Mouse (Mus musculus) lung, embryonic 15.5 days (tissue): ENCODE results near the gene Ran. TPM values are rescaled to one million over a fixed set of nuclear protein-coding genes. Genes with fewer than 3 reads are reported as not detected.

Source experiments
- ATAC-seq: fragments of 200-750 bp; cut with Nextera tagmentation; 2 replicates; pipeline ENCODE4 v1.8.0; 2017; ENCODE audit warnings: moderate number of reproducible peaks, borderline replicate concordance; ENCODE audit not compliant: low FRiP score, low TSS enrichment; ENCODE audit errors: extremely low read depth
- H3K27ac ChIP-seq: fragments of 300-500 bp; sonication (generic); 2 replicates; pipeline ENCODE4 v1.5.1; 2015; ENCODE audit warnings: moderate library complexity, mild to moderate bottlenecking, inconsistent platforms
- H3K27me3 ChIP-seq: fragments of 300-500 bp; sonication (generic); 2 replicates; pipeline ENCODE4 v1.6.1; 2015; ENCODE audit warnings: inconsistent platforms
- H3K36me3 ChIP-seq: fragments of 300-500 bp; sonication (generic); 2 replicates; pipeline ENCODE4 v1.6.1; 2015; ENCODE audit warnings: inconsistent platforms
- H3K4me1 ChIP-seq: fragments of 300-500 bp; sonication (generic); 2 replicates; pipeline ENCODE4 v1.6.1; 2015; ENCODE audit warnings: inconsistent platforms
- H3K4me2 ChIP-seq: fragments of 300-500 bp; sonication (generic); 2 replicates; pipeline ENCODE4 v1.6.1; 2015; ENCODE audit warnings: inconsistent platforms, mild to moderate bottlenecking, moderate library complexity
- H3K4me3 ChIP-seq: fragments of 300-500 bp; sonication (generic); 2 replicates; pipeline ENCODE4 v1.5.1; 2015; ENCODE audit warnings: mild to moderate bottlenecking, inconsistent platforms
- H3K9ac ChIP-seq: fragments of 300-500 bp; sonication (generic); 2 replicates; pipeline ENCODE4 v1.6.1; 2015; ENCODE audit warnings: inconsistent platforms
- H3K9me3 ChIP-seq: fragments of 300-500 bp; sonication (generic); 2 replicates; pipeline ENCODE4 v1.6.1; 2016; ENCODE audit warnings: inconsistent platforms
- WGBS: fragments of 180-500 bp; shearing (Covaris S2); methylation state at CpG from one replicate; pipeline ENCODE4 v1.1.7; 2015; 5-methylcytosine and 5-hydroxymethylcytosine counted together
- polyA plus RNA-seq: library from polyadenylated mRNA; unstranded; fragments of >200 nt; fragmentation: Nextera tagmentation; extraction: Ambion mirVana; gene quantifications from 2 replicates; pipeline ENCODE4 v1.2.1, GENCODE M21; 2015

Gene Ran
- polyA plus RNA-seq, 1 experiment from 2014 or later: 634 TPM

- Histone ChIP-seq H3K36me3 (no peaks in the 10 kb centered on the region), H3K4me1 (peaks cover 14% of the 10 kb centered on the region), H3K9ac (no peak overlapping the region), H3K4me3 (no peak overlapping the region), H3K27ac (no peak overlapping the region), H3K9me3 (no peaks in the 10 kb centered on the region), H3K27me3 (peaks cover 9% of the 10 kb centered on the region), H3K4me2 (no peak overlapping the region)
- ATAC-seq: no peak
- WGBS: 47% methylated on average over 9 of the region's 9 CpGs
Observed at GRCm38 (mm10) chr5:129065946-129066345, 46.1 kb downstream of the Ran start.

- H3K9ac ChIP-seq: no peak overlapping the region
- no peak; the same call in 1 of the 2 replicates for ATAC-seq
- H3K9me3 ChIP-seq: no peaks in the 10 kb centered on the region
- peaks cover 14% of the 10 kb centered on the region for H3K4me1 ChIP-seq
- whole genome bisulfite sequencing: 83% methylated on average over 8 of the region's 8 CpGs
- 0 out of 2 replicates have a peak overlapping the region, but pooled peaks have one; percentile 44 for H3K27ac ChIP-seq
- peaks cover 7% of the 10 kb centered on the region for H3K27me3 ChIP-seq
- H3K4me2 ChIP-seq: no peak overlapping the region
- H3K4me3 ChIP-seq: no peak overlapping the region
- H3K36me3 ChIP-seq: no peaks in the 10 kb centered on the region
Observed at GRCm38 (mm10) chr5:129066541-129067230, 46.8 kb downstream of the Ran start.

GRCm38 (mm10) chr5:129067231-129067834 lies 47.5 kb downstream of the Ran start:
- ATAC-seq: peak; percentile 50; the same call in 1 of the 2 replicates
- 44% methylated on average over 13 of the region's 13 CpGs for WGBS
- 0 out of 2 replicates have a peak overlapping the region, but pooled peaks have one; percentile 44 for H3K27ac ChIP-seq
- H3K9me3 ChIP-seq: no peaks in the 10 kb centered on the region
- H3K4me2 ChIP-seq: no peak overlapping the region
- peaks cover 3% of the 10 kb centered on the region for H3K27me3 ChIP-seq
- H3K4me1 ChIP-seq: peaks cover 14% of the 10 kb centered on the region
- no peak overlapping the region for H3K4me3 ChIP-seq
- H3K36me3 ChIP-seq: no peaks in the 10 kb centered on the region
- H3K9ac ChIP-seq: no peak overlapping the region

- H3K36me3 ChIP-seq: no peaks in the 10 kb centered on the region
- H3K4me2 ChIP-seq: no peak overlapping the region
- H3K4me3 ChIP-seq: no peak overlapping the region
- 0 out of 2 replicates have a peak, but pooled peaks cover 7% of the 10 kb centered on the region for H3K4me1 ChIP-seq
- no peak overlapping the region for H3K27ac ChIP-seq
- 57% methylated on average over 14 of the region's 14 CpGs for WGBS
- no peaks in the 10 kb centered on the region for H3K9me3 ChIP-seq
- peaks cover 10% of the 10 kb centered on the region; the same call in 1 of the 2 replicates for H3K27me3 ChIP-seq
- no peak for ATAC-seq
- no peak overlapping the region for H3K9ac ChIP-seq
Observed at GRCm38 (mm10) chr5:129071761-129072280, 52.0 kb downstream of the Ran start.

GRCm38 (mm10) chr5:129073404-129073803 lies 53.5 kb downstream of the Ran start:
- H3K4me3 ChIP-seq: no peak overlapping the region
- H3K9ac ChIP-seq: no peak overlapping the region
- no peak overlapping the region for H3K4me2 ChIP-seq
- WGBS: 54% methylated on average over 6 of the region's 6 CpGs
- no peak overlapping the region for H3K27ac ChIP-seq
- H3K27me3 ChIP-seq: peaks cover 10% of the 10 kb centered on the region; the same call in 1 of the 2 replicates
- H3K9me3 ChIP-seq: no peaks in the 10 kb centered on the region
- H3K4me1 ChIP-seq: no peaks in the 10 kb centered on the region
- H3K36me3 ChIP-seq: no peaks in the 10 kb centered on the region
- no peak for ATAC-seq

Other genes with a start within 250 kb of the Ran start
- 0.03 and 0.26 TPM in 2 replicates for gene Rimbp2, start 66.6 kb upstream of the Ran start, polyA plus RNA-seq
- 24.9 and 28.3 TPM in 2 replicates for gene Stx2, start 11.5 kb upstream of the Ran start, polyA plus RNA-seq
- 0.86 and 1.3 TPM in 2 replicates for gene Adgrd1, start 76.7 kb downstream of the Ran start, polyA plus RNA-seq